Mouse (Mus musculus) telencephalon, adult 2 months (tissue): ENCODE results near the gene Manbal.

Experiments used
- DNase-seq: peaks from one replicate; pipeline ENCODE4 v3.0.0-alpha.2; 2011; ENCODE audit warnings: low read depth, low spot score

The Manbal gene

DNA sequence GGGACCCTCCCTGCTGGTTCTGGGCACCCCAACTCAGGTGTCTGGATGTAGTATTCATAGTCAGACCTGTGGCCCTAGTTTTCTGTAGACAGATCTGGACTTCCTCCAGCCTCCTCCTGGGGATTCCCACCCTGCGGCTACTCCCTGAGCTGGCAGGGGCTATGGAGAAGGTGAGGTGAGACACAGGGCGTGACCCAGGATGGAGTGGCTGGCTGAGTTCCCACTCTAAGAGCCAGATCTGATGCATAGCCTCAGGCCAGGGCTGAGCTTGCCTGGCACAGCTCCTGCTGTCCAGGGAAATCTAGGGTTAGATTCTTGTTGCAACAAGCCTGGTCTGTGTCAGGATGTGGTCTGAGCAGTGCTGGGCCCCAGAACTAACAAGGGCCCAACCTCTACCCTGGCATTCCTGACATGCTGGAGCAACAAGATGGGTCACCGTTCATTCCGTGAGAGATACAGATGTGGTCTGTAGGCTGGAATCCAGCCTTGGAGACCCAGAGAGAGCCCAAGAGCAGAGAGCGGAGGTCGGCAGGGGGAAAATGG is 43.8 kb downstream of the Manbal start:
- no peak for DNase-seq

DNA sequence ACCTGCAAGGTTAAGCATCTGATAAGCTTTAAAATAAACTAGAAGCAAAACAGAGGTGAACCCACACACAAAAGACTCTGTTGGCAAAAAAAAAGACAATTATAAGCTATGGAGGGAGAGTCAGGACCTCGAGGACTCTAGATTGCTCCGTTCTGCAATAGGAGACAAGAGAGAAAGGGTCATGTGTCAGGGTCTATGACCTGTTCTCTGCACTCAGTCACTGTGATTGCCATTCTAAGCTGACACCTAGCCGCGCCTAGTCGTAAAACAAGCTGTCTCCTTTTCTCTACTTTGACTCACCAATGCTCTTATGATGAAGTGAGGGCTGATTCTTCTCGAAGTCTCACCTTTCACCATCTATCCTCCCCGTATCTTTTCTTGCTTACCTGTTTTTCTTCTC is 45.1 kb downstream of the Manbal start:
- DNase-seq: no peak

GRCm38 (mm10) chr2:157417229-157417628 is 49.8 kb downstream of the Manbal start:
- DNase-seq: no peak

DNA sequence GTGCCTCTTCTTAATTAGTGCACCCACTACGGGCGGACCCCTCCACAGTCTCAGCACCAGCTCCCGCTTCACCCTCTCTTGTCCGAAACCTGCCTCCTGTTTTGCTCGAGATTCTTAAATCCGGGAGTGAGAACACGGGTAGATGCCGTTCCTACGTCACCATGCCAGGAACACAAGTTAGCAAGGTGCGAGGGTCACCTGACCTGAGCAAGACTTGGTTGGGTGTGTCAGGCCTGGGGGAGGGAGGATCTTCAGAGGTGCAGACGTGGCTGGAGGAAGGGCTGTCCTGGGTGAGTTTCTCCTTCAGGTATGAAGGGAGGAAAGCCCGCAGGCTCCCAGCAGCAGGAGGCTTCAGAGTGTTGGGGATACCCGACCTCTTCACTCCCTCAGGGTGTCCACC is 50.8 kb downstream of the Manbal start, which contains the start of gene Src:
Gene Src (plus strand): TSS at position 239 of the 400 bp plus-strand sequence.
- no peak for DNase-seq

GRCm38 (mm10) chr2:157418609-157419071 is 51.2 kb downstream of the Manbal start:
- DNase-seq: no peak

DNA sequence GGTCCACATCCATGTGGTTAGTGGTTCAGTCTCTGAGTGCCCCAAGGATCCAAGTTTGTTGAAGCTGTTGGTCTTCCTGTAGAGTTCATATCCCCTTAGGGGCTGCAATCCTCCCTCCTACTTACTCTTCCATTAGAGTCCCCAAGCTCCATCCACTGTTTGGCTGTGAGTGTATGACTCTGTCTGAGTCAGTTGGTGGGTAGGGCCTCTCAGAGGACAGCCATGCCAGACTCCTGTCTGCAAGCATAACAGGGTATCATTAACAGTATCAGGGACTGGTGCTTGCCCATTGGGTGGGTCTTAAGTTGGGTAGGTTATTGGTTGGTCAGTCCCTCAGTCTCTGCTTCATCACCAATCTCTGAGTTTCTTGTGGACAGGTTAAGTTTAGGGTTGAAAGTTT is 52.1 kb downstream of the Manbal start:
- DNase-seq: no peak

- no peak for DNase-seq
Observed at GRCm38 (mm10) chr2:157420404-157420803, 53.0 kb downstream of the Manbal start.

DNA sequence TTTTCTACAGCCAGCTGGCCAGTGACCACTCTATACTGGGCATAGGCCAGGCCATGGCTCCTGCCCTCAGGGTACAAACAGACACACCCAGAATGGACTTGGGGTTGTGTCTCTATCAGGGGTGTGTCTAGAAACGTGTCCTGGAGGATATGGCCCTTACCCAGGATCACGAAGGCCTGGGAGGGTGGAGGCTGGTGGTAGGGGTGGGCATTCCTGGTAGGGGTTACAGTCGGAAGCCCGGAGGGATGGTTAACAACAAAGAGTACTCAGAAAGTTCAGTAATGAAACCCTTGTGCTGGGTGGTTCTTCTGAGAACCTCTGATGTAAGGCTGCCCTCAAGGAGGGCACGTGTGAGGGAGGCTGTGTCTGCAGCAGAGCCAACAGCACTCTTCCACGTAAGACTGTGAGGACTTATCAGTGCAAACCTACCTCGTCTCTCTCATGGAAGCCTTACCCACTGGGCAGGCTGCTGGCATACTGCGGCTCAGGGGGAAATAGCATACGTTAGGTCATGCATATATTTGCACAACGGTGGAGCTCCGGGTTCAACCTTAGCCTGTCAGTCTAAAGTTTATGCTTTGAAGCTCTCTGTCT is 54.8 kb downstream of the Manbal start:
- no peak for DNase-seq

- no peak for DNase-seq
Observed at GRCm38 (mm10) chr2:157422854-157423705, 55.7 kb downstream of the Manbal start.

DNA sequence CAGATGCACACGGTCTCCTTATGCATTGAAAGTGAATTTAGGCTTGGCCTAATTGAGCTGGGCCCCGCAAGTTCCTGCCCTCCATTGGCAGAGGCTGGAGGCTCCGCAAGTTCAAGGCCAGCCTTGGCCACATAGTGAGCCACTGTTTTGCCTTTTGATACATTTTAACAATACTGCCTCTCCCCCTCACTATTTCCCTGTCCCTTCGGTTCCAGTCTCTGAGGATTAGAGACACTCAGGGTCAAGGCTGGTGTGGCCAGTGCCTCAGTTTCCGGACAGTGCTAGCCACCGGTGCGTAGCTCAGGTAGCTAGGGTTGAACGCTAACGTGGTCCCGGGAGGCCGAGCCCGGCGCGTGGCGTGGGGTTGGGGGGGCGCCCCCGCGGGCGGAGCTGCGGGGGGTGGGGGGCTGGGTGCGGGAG is 56.3 kb downstream of the Manbal start:
- no peak for DNase-seq

DNA sequence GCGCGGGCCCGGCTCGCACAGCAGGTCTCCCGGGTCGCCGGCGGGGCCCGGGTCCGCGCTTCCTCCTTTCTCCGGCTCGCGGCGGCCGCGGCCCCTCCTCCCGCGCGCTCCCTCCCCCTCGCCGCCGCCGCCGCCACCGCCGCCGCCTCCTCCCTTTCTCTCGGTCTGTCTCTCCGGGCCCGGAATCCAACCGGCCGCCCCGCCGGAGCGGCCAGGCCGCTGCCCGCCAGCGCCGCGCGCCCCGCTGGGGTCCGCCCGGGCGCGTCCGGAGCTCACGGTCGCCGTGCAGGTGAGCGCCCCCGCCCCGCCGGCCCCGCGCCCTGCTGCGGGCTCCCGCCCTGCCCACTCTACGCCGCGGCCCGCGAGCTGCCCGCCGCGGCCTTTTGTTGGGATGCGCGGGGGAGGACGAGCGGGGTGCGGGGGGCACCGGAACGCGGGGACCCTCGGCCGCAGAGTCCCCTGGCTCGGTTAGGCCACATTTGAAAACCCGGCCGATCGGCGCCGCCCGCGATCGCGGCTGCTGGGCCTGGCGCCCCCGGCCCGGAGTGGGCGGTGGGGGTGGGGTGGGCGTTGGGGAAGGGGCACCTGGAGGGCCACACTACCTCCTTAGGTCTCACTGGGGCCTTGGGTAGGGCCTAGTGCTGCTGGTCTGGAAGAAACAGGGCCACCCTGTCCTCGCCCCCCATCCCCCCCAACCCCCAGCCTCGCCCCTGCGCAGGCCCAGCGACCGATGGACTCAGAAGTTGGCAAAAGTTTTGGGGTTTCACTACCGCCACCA is 56.9 kb downstream of the Manbal start:
- DNase-seq: no peak

- no peak for DNase-seq
Observed at GRCm38 (mm10) chr2:157424904-157425642, 57.7 kb downstream of the Manbal start.

GRCm38 (mm10) chr2:157425643-157425988 is 58.2 kb downstream of the Manbal start:
- DNase-seq: no peak

- no peak for DNase-seq
Observed at GRCm38 (mm10) chr2:157426171-157426570, 58.8 kb downstream of the Manbal start.

DNA sequence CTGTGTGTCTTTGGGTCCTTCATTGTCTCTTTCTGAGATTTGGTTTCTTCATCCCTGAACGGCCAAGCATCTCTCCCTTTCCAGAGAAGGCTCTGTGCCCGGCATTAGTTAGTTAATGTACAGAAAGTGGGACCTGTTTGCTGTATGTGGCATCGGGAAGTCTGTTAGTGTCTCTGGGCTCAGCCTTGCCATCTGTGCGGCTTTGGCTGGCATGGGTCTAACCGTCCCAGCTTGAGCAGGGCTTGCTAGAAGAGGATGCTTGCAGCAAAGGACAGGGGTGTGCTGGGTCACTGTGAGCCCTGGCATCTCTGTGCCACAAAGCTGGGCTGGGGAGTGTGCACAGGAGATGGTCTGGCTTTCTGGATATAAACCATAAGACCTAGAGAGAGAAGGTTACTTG is 59.8 kb downstream of the Manbal start:
- no peak for DNase-seq

- DNase-seq: no peak
Observed at GRCm38 (mm10) chr2:157428351-157429139, 61.2 kb downstream of the Manbal start.

DNA sequence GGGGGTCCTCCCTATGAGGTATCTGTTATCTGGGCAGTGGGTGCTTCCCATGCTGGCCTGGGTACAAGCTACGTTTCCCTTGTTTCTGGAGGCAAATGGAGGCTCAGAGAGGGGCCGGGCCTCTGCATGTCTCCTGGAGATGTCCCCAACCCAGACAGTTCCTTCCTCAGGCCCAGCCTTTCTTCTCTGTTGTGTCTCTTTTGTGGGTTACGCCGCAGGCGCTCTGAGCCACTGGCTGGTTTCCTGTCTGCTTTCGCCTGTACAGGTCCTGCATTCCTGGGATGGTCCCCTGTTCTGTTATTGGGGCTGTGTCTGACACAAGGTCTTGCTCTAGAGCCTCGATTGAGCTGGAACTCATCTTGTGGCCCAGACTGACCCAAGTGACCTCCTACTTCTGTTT is 62.3 kb downstream of the Manbal start:
- DNase-seq: no peak

DNA sequence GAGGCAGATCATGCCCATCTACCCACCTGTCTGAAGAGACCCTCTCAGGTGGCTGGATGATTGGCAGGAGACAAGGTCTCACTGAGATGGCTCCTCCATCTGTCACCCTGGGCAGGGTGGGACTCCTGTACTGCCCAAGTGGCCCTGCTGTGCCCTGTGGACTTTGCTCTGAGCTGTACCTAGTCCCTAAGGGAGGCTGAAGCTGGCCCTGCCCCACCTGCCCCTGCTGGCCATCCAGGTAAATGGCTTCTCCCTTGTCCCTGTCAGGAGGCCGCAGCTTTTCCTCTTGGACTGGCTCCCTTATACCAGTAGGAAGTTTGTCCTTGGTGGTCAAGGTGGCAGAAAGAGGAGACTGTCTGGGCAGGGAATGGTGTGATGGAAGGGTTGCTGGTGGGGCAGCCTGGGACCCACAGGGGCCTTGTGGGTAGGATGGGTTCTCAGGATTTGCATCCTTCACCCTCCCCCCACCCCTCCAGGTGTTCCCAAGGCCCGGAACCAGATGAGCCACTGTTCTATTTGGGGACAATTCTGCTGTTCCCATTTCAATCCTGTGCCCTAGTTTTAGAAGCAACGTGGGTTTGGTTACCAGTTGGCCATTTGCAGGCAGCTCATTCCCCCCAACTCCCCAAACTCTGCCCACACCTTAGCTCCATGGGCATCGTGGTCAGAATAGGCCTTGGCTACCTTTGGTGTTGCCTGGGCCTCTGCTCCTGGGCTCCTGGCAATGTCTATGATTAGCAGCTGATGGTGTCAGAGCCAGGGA is 63.5 kb downstream of the Manbal start:
- DNase-seq: peak; percentile 77

DNA sequence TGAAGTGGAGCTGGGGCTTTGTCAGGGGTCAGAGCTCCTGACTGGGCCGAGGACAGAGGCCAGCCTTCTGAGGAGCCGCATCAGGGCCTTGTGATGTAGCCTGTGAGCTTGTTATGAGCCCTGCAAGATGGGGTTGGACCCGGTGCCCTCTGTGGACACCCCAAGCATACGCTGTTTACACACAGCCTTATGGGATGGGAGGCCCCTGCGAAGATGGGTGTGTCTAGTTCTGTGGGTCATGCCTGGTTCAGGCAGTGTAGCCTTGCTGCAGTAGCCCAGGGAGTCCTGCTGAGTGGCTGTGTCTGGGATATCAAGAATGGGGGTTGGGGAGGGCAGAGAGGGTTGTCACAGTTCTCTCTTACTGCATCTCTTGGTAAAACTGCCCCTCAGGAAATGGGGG is 64.5 kb downstream of the Manbal start:
- DNase-seq: no peak

DNA sequence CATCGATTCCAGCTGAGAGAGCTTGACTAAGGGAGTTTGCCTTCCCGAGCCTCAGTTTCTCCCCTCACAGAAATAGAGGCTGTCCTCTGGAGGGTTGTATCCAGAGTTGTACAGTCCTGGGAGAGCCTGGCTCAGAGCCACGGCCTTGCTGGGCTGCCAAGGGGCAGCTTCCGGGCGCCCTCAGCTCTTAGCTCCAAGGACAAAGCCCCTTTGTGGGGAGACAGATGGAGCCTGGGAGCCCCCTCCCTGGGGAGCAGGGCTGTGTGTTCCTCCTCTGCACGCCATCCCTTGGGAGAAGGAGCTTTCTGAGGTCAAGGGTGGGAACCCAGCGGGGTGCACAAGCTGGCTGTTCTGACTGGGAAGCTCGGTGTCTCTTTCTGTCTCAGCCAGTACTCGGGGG is 65.1 kb downstream of the Manbal start:
- no peak for DNase-seq
